Mouse (Mus musculus): ENCODE measurements at regions not wholly inside any gene's neighbourhood (a gene's known extent, or its start where the extent isn't known, plus 50 kb on each side); places are given as distances from the start of the nearest gene placed in this dataset.

GRCm38 (mm10) chr1:35842707-35843106 lies 225.5 kb upstream of the Hs6st1 start:
- DNase-seq, result no peak

GRCm38 (mm10) chr1:35843566-35843965 lies 224.6 kb upstream of the Hs6st1 start:
- DNase-seq, result no peak

GRCm38 (mm10) chr1:35846224-35846936 lies 221.8 kb upstream of the Hs6st1 start:
- DNase-seq, result no peak

DNA sequence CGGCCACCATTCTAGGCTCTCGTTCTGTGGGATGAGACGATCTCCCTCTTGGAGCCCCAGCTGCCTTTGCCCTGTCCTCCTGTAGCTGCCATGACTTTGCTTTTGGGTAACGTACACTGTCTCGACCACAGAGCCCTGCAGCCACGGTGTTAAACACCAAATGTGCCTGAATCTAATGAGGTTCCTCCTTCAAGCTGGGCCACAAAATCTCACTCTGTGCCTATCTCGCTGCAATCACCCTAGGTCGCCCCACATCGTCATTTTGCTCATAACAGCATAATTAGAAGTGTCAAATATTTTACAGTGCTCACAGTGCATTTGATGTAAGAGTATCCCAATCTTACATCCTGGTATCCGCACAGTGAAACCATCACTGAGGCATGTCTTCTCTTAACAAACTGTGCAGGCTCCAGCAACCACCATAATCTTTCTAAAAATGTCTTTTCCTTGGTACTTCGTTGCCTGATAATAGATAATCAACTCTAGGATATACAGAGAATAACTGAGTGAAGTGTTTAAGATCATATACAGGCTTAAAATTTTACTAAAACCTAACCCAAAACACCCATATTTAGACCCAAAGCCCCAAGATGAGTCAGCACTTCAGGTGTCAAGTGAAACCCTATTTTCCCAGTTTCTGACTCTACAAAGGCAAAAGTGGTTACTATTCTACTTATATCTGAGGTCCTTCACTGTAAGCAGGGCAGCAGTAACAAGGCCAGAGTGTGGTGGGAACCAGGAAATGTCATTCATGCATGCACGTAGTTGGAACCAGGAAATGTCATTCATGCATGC lies 219.8 kb upstream of the Hs6st1 start:
- no peak for DNase-seq

DNA sequence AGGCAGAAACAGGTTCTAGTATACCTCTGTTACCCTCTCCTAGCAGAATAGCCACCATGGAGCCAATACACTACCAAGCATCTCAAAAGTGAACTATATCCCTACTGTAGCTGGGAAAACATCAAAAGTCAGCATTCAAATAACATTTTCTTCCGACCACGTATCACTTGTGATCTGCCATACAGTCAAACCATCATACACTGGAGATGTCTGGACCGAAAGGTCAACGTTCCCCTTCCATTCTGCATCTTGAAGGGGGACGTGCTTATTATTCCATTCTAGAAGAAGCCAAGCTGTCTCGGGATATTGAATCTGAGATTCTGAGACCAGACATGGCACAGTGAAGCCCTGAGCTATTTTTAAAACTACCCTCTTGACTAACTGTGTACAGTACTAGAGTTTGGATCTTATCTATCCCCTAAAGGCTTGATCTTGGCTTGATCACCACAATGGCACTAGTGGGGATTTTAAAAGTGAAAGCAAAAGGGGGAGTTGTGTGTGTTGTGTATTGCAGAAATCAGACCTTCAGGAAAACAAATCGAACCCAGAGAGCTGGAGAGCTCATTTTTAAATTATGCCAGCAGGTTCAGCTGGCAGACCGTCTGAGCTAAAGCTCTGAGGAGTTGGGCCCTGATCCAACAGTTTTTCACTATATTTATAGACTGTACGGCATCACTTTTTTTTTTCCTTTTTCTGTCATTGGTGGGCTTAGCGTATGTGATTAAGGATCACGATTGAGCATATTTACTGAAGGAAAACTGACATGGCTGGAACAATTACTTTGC lies 218.6 kb upstream of the Hs6st1 start:
- no peak for DNase-seq

GRCm38 (mm10) chr1:35850191-35850545 lies 218.0 kb upstream of the Hs6st1 start:
- no peak for DNase-seq

DNA sequence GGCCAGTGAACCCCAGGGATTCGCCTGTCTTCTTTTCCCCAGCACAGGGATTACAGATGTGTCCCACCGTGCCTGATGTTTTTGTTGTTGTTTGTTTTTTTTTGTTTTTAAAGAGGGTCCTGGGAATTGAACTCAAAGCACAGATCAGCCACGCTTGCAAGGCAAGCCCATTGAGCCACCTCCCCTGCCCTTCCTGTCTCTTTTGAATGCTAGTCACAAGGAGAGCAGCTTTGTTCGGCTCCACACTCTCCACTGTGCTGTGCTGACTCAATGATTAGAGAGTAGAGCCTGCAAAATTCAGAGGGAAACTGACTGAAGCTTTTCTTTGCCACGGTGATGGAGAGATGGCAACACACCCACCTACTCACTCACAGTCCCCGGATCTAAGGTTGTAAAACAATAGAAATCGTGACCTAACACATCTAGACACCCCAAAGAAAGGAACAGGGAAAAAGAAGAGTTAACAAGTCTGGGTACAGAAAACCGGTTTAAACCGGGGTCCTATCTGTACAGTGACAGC lies 217.6 kb upstream of the Hs6st1 start:
- no peak for DNase-seq

GRCm38 (mm10) chr1:35851681-35852409 lies 216.4 kb upstream of the Hs6st1 start:
- no peak for DNase-seq

DNA sequence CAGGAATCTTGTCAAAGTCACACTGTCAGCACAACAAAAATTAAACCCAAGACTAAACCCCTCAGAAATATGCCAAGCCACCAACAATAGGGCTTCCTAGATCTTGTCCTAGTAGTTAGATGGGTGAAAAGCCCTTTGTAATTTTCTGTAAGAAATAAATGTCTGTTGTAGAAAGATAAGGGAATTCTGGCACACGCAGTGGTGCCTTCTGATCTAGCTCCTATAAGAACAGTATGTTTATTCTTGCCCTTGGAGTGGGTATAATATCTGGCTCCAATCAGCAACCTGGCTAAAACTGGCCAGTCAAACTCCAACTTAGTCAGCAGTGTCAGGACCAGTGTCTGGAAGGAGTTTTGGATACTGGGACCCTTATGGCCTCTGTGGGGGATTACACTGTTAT lies 215.2 kb upstream of the Hs6st1 start:
- DNase-seq, result no peak

- no peak for DNase-seq
These were observed 212.6 kb upstream of the Hs6st1 start for GRCm38 (mm10) chr1:35855650-35856049.

DNA sequence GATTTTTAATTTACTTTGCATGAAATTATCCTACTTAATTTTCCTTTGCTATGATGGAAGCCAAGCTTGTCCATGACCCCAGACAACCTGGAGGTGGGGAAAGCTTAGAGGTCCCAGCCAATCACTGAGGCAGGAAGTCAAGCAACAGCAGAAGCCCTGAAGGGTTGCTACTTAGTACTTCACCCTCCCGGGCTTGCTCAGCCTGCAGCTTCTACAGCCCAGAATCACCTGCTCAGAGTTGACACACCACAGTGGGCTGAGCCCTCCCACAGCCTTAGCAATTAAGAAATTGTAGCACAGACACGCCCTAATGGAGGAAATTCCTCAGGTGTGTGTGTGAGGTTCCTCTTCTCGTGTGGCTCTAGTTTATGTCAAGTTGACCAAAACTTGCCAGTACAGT lies 209.9 kb upstream of the Hs6st1 start:
- DNase-seq, result peak; percentile 53

GRCm38 (mm10) chr1:35860779-35861178 lies 207.4 kb upstream of the Hs6st1 start:
- DNase-seq, result no peak

- no peak for DNase-seq
These were observed 206.0 kb upstream of the Hs6st1 start for GRCm38 (mm10) chr1:35862196-35862595.

DNA sequence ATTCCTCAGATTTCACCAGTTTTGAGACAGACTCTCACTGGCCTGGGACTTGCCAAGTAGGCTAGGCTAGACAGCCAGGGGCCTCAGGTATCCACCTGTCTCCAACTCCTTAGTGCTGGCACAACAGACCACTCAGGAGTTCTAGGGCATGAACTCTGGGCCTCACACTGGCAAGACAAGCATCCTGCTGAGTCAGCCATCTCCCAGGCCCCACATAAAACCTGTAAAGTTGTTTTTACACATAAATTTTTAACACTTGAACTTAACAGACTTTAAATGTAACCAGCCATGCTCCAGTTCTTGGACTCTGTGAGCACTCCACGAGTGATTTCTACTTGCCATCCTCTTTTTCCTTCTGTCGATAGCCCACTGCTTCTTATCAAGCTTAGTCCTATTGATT lies 205.5 kb upstream of the Hs6st1 start:
- DNase-seq, result no peak

GRCm38 (mm10) chr1:35864246-35864645 lies 204.0 kb upstream of the Hs6st1 start:
- DNase-seq, result no peak

DNA sequence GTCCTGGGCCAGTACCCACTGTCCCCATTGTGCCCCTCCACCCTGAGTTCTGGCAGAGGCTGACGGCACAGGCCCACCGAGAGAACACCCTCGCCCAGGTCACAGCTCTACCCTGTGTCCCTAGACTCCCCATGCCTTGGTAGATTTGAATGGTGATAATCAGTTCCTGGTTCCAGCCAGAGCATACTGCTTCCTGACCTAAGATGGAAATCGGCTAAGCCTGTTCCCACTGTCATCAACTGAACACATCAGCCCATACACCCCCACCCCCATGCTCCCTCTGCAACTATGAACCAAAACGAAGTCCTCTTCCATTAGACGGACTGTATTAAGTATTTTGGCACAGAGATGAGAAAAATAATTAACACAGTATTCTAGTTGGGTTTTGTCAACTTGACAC lies 202.9 kb upstream of the Hs6st1 start:
- no peak for DNase-seq

GRCm38 (mm10) chr1:35866643-35867042 lies 201.6 kb upstream of the Hs6st1 start:
- no peak for DNase-seq

DNA sequence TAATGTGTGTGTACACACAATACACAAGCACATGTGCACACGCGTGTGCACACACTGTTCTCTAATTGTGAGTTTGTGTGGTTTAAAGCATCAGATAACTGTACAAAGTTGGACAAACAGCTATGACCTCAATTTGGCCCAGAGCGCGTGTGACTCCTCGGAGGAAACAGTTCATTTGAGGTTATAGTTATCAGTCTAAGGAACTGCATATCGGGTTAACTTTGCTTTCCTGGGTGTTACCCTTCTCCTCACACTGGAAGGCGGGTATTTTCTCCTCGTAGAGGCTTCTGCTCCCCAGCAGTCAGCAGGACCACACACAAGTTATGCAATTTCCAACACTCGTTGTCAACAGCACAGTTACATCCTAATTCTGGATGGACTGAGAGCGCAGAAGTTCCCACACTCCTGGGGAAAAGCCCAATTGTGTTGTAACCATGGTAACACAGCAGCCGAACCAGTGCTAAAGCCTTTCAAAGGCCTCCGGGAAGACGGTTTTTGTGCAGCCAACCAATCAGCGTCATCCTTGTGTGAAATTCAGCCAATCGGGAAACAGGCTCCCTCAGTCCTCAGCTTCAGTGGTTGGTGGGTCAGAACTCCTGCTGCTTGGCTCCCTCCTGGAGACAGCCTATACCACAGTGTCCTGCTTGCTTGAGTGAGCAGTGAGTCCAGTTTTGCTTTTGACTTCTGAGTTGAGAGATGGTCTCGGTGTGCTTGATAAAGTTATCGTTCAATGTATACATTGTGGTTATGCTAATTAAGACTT lies 198.6 kb upstream of the Hs6st1 start:
- DNase-seq, result peak; percentile 38

DNA sequence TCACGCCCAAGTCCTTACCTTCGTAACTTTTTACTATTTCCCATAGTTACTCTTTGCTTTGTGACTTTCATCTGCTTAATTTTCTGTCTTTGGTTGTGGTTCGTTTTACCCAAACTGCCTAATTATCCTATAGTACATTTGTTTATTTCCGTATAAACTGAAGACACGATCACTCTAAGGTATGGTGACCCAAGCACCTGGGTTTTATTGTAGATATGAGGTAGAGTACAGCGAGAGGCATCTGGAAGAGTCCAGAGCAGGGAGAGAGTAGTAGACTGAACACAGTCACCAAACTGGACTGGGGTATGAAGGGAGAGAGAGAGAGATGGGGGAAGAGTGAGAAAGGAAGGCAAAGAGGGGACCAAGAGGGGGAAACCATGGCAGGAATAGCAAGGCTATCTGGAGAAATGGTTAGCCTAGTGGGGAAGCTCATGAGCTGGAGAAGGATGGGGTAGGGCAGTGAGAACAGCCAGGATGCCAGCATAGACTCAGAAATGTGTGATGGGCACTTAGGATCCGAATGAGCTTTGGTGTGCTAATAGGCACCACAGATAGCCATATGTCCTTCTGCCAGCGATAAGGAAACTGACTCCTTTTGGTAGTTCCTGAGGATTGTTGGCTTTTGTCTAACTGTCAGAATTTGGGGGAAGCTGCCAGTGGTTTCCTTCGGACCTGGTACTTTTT lies 197.9 kb upstream of the Hs6st1 start:
- no peak for DNase-seq

GRCm38 (mm10) chr1:35873038-35873437 lies 195.2 kb upstream of the Hs6st1 start:
- DNase-seq, result no peak

- peak; percentile 48 for DNase-seq
These were observed 192.9 kb upstream of the Hs6st1 start for GRCm38 (mm10) chr1:35875210-35875811.
